Mouse (Mus musculus) heart, postnatal 14 days (tissue): Measurements from ENCODE around the gene Foxp1. TPM values are rescaled to one million over a fixed set of nuclear protein-coding genes. Genes with fewer than 3 reads are reported as not detected.

Experiments
- DNase-seq, 2 experiments: peaks; one replicate each; pipeline ENCODE4 v3.0.0; 2021 to 2022
- intact Hi-C: fragments of 180-260 bp; cut with DNase I; formaldehyde crosslinking; loops from one replicate; pipeline ENCODE4 v1.15.1; 2025
- microRNA-seq, 2 experiments: library from miRNA; unstranded; fragments of <30 nt; microRNA quantifications; one replicate each; pipeline ENCODE4 v1.2.0; 2021 to 2022
- total RNA-seq, 2 experiments: library from RNA; stranded (reverse); gene quantifications; 2 replicates each; pipeline ENCODE4 v1.2.3; 2021

Foxp1 gene
- total RNA-seq, 2 experiments from 2014 or later = 38.5 to 53.2 TPM

GRCm38 (mm10) chr6:98931881-98932540, 590.5 kb downstream of the Foxp1 start:
- DNase-seq = no peak
- intact Hi-C loops = no loop called here

GRCm38 (mm10) chr6:98930652-98931300, 591.7 kb downstream of the Foxp1 start:
- intact Hi-C loops = no loop called here

GRCm38 (mm10) chr6:98928365-98928764, 594.2 kb downstream of the Foxp1 start:
- DNase-seq = no peak
- intact Hi-C loops = no loop called here

More at GRCm38 (mm10) chr6:98930652-98931300, 591.7 kb downstream of the Foxp1 start:
- no peak for DNase-seq

DNA sequence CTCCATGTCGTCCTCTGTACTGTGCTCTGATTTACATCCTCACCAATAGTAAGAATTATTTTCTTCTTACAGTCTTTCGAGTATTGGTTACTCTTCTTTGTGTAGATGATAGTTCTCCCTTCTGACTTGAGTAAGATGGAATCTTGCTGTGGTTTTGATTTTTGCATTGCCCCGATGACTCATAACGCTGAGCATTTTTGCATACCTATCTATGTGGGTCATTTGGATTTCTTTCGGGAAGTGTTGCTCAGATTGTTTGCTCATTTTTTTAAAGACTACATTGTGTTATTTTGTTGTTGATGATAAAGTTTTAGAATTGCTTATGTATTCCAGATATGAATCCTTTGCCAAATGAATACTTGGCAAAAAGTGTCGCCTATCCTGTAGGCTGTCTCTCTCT, 621.3 kb downstream of the Foxp1 start:
- DNase-seq = no peak
- intact Hi-C loops = no loop called here

GRCm38 (mm10) chr6:98878208-98878607, 644.3 kb downstream of the Foxp1 start:
- DNase-seq = no peak
- intact Hi-C loops = no loop called here

GRCm38 (mm10) chr6:98876401-98876800, 646.1 kb downstream of the Foxp1 start:
- DNase-seq = no peak
- intact Hi-C loops = no loop called here

Small RNA genes lying within 50 kb of the gene (microRNA-seq; reads per million reads assigned to microRNA genes)
- gene Gm22328 (0 reads per million in 2 experiments), gene Gm49348 (0 reads per million in 2 experiments)

Other genes with a start within 250 kb of the Foxp1 start
- 10 to 100 TPM; 32.5 to 34.2 TPM for gene Eif4e3, start 144.1 kb upstream of the Foxp1 start, total RNA-seq
- 1 to 10 TPM; 2.3 to 3.2 TPM for gene Gm20696, start 144.1 kb upstream of the Foxp1 start, total RNA-seq
- gene Gpr27, start 170.0 kb upstream of the Foxp1 start, total RNA-seq = 1 to 10 TPM; 2.8 to 3.4 TPM
- not detected for gene Prok2, start 203.7 kb upstream of the Foxp1 start, total RNA-seq